Mouse (Mus musculus) G1E (cell line): ENCODE results near the gene Clec1a.

ENCODE experiments used
- CTCF ChIP-seq: IDR thresholded peaks from 2 replicates; pipeline ENCODE4 v1.5.1; 2012; ENCODE audit warnings: low read depth, low read length, inconsistent platforms, mixed read lengths
- GATA1 ChIP-seq: IDR thresholded peaks from 2 replicates; pipeline ENCODE4 v1.6.1; 2012; ENCODE audit warnings: borderline replicate concordance, low read length, inconsistent platforms, mixed read lengths
- POLR2AphosphoS5 ChIP-seq: IDR thresholded peaks from 2 replicates; pipeline ENCODE4 v1.6.1; 2012; ENCODE audit warnings: low read depth, low read length, inconsistent platforms; ENCODE audit not compliant: insufficient replicate concordance
- TAL1 ChIP-seq: conservative IDR thresholded peaks from 2 replicates; pipeline ENCODE4 v1.6.1; 2012; ENCODE audit warnings: low read depth, low read length, inconsistent platforms, mixed read lengths

GRCm38 (mm10) chr6:129414177-129414576 is 37.6 kb downstream of the Clec1a start:
- TF ChIP-seq CTCF = no peak
- TF ChIP-seq TAL1 = no peak
- TF ChIP-seq POLR2AphosphoS5 = no peak
- TF ChIP-seq GATA1 = no peak
